Mouse (Mus musculus): ENCODE measurements around the gene Mas1. TPM values are rescaled to one million over a fixed set of nuclear protein-coding genes. Genes with fewer than 3 reads are reported as not detected.

Mas1 gene
- polyA plus RNA-seq, 1 experiment from 2014 or later = 0.28 TPM

DNA sequence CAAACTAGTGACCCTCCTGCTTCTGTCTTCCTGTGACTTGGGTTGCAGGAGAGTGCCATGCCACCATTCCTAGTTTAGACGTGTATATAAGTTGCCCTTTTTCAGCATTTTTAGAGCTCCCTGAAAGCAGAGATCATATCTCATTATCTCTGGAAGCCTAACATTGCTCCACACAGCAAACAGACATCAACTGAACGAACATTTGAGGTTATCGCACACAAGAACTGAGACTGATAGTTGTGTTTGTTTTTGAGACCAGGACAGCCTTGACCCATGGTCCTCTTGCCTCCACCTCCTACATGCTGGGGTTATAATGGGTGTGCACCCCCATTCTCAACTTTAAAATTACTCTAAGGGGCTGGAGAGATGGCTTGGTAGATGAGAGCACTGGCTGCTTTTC is 71.3 kb downstream of the Mas1 start:
- DNase-seq = no peak
- H3K36me3 ChIP-seq (replicated peaks; ENCODE audit: insufficient read depth, low read length) = no peaks in the 10 kb centered on the region
- TF ChIP-seq EP300 (IDR thresholded peaks at IDR 0.05; ENCODE audit: low read depth) = no peak
- TF ChIP-seq CTCF (IDR thresholded peaks at IDR 0.05; ENCODE audit: low read depth) = no peak
- WGBS (ENCODE audit: insufficient replicate concordance) = 30% methylated on average over 3 of the region's 3 CpGs
- no peak overlapping the region for H3K4me3 ChIP-seq (ENCODE audit: low read depth, low read length)
- no peaks in the 10 kb centered on the region for H3K9me3 ChIP-seq (ENCODE audit: low read length)
- no peak overlapping the region for H3K4me2 ChIP-seq (ENCODE audit: low read depth, low read length)
- no peaks in the 10 kb centered on the region for H3K27me3 ChIP-seq (ENCODE audit: insufficient read depth, low read length)
- H3K4me1 ChIP-seq (ENCODE audit: insufficient read depth) = peaks cover 36% of the 10 kb centered on the region
- peak overlapping the region; percentile 41; the same call in 1 of the 2 replicates for H3K27ac ChIP-seq (ENCODE audit: low read depth)
- H3K9ac ChIP-seq (replicated peaks) = no peak overlapping the region
- peak; percentile 36; the same call in 1 of the 2 replicates for ATAC-seq

DNA sequence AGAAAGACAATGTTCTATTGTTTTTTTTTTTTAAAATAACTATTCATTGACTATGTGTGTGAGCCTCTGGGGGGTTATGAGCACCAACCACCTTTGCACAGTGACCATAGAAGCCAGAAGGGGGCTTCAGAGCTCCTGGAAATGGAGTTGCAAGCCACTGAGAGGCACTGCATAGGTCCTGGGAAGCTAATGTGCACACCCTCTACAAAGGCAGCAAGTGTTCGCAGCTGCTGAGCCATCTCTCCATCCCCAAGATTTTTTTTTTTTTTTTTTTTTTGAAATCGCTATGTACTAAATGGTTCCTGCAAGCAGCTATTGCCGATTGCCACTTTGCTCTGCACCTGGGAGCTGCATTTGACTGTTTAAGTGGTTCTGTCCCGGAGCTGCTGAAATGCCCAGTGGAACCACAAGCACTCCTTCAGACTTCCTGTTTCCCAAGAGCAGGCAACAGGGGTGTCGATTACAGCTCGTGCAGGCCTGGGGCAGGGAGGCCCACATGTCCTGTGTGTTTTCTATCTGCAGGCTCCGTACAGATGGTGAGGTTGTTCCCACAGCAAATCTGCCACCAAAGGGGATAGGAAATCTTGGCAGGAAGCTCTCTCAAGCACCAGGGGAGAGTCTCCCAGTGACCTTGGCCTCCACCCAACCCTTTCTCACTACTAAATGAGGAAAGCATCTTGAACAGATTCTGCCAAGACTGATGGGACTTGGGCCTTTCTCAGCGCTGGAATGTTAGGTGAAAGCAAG is 74.1 kb downstream of the Mas1 start:
- ATAC-seq (no peak), DNase-seq (peak; percentile 31)
- Histone ChIP-seq H3K4me1 (ENCODE audit: insufficient read depth) (peaks cover 53% of the 10 kb centered on the region), H3K4me2 (ENCODE audit: low read depth, low read length) (no peak overlapping the region), H3K9ac (replicated peaks) (no peak overlapping the region), H3K4me3 (ENCODE audit: low read depth, low read length) (no peak overlapping the region), H3K9me3 (ENCODE audit: low read length) (no peaks in the 10 kb centered on the region), H3K36me3 (replicated peaks; ENCODE audit: insufficient read depth, low read length) (no peaks in the 10 kb centered on the region), H3K27ac (ENCODE audit: low read depth) (peak overlapping the region; percentile 36; the same call in 1 of the 2 replicates), H3K27me3 (ENCODE audit: insufficient read depth, low read length) (no peaks in the 10 kb centered on the region)
- WGBS (ENCODE audit: insufficient replicate concordance) = 40% methylated on average over 8 of the region's 8 CpGs
- TF ChIP-seq CTCF (IDR thresholded peaks at IDR 0.05; ENCODE audit: low read depth) = no peak
- TF ChIP-seq EP300 (IDR thresholded peaks at IDR 0.05; ENCODE audit: low read depth) = no peak

DNA sequence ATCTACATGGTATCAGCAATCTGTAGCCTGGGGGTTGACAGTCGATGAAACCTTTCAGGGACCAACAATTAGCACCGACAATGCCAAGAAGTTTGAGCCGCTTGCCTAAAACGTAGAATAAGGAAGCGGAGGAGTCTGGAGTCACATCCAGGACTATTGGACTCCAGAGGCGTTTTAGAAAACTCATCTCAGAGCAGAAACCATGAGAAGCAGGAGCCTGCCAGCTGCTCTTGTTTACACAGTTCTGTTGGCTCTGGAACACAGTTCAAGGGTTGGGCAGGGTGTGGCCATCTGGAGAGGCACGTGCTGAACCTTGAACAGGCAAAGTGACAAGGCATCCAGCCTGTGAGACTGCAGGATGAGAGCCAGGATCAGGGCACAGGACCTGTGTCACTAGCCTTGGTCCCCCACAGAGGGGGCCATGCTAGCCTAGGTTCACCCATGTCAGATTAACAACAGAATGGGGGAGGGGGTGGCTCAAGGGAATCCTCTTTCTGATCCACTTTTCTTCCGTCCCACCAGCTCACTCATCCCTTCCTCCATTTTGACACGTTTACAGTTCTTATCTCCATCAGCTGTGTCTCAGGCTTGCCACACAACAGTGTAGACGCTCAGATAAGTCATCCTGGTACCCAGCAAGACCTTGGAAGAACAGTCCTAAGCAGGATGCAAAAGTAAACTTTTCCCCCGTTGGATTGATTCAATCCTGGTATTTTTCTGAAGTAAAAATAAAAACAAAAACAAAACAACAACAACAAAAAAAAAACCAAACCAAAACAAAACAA is 75.3 kb downstream of the Mas1 start:
- H3K9ac ChIP-seq (replicated peaks) = no peak overlapping the region
- peak; percentile 63; the same call in 1 of the 2 replicates for TF ChIP-seq EP300 (IDR thresholded peaks at IDR 0.05; ENCODE audit: low read depth)
- no peak for TF ChIP-seq CTCF (IDR thresholded peaks at IDR 0.05; ENCODE audit: low read depth)
- peak overlapping the region; percentile 74 for H3K27ac ChIP-seq (ENCODE audit: low read depth)
- no peak overlapping the region for H3K4me2 ChIP-seq (ENCODE audit: low read depth, low read length)
- H3K4me3 ChIP-seq (ENCODE audit: low read depth, low read length) = no peak overlapping the region
- H3K36me3 ChIP-seq (replicated peaks; ENCODE audit: insufficient read depth, low read length) = no peaks in the 10 kb centered on the region
- DNase-seq (peak; percentile 78), ATAC-seq (peak; percentile 88)
- H3K4me1 ChIP-seq (ENCODE audit: insufficient read depth) = peaks cover 50% of the 10 kb centered on the region
- no peaks in the 10 kb centered on the region for H3K27me3 ChIP-seq (ENCODE audit: insufficient read depth, low read length)
- H3K9me3 ChIP-seq (ENCODE audit: low read length) = no peaks in the 10 kb centered on the region
- WGBS (ENCODE audit: insufficient replicate concordance) = 47% methylated on average over 11 of the region's 11 CpGs

DNA sequence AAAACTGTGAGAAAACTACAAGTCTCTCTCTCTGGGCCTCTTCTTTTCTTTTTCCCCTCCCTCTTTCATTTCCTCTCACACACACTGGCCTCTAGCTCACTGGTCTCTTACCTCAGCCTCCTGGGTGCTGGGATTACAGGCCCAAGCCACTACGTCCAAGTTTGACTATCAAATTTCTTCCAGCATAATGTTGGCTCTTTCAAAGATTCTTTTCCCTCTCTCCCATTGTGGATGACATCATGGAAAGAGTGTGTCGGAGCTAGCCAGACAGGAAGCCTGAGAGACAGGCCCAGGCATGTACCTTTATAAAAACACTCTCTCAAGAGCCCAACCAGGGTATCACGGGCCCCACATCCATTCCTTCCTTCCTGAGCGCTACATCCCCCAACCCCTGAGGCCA is 76.5 kb downstream of the Mas1 start:
- Histone ChIP-seq H3K36me3 (replicated peaks; ENCODE audit: insufficient read depth, low read length) (no peaks in the 10 kb centered on the region), H3K4me3 (ENCODE audit: low read depth, low read length) (no peak overlapping the region), H3K9ac (replicated peaks) (no peak overlapping the region), H3K27ac (ENCODE audit: low read depth) (peak overlapping the region; percentile 79), H3K4me1 (ENCODE audit: insufficient read depth) (peaks cover 50% of the 10 kb centered on the region), H3K9me3 (ENCODE audit: low read length) (no peaks in the 10 kb centered on the region), H3K27me3 (ENCODE audit: insufficient read depth, low read length) (no peaks in the 10 kb centered on the region), H3K4me2 (ENCODE audit: low read depth, low read length) (no peak overlapping the region)
- TF ChIP-seq EP300 (IDR thresholded peaks at IDR 0.05; ENCODE audit: low read depth) = no peak
- no peak for TF ChIP-seq CTCF (IDR thresholded peaks at IDR 0.05; ENCODE audit: low read depth)
- WGBS (ENCODE audit: insufficient replicate concordance) = 50% methylated on average over 4 of the region's 4 CpGs
- ATAC-seq (no peak), DNase-seq (no peak)

DNA sequence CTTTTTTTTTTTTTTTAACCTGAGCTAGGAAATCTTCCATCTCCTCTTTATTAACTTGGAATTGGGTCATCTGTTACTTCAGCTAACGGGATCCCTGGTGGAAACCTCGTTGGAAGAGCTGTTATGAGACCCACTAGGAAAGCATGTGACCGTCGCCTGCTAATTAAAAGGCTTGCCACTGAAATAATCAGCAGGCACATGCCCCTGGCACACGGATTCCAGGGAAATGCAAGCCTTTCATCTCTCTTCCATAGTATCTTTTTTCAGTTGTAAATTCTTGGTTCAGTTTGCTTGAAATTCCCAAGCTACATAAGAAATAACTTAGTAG is 76.9 kb downstream of the Mas1 start:
- no peak overlapping the region for H3K9ac ChIP-seq (replicated peaks)
- no peak overlapping the region for H3K4me2 ChIP-seq (ENCODE audit: low read depth, low read length)
- H3K4me3 ChIP-seq (ENCODE audit: low read depth, low read length) = no peak overlapping the region
- peaks cover 48% of the 10 kb centered on the region for H3K4me1 ChIP-seq (ENCODE audit: insufficient read depth)
- 56% methylated on average over 5 of the region's 5 CpGs for WGBS (ENCODE audit: insufficient replicate concordance)
- peak overlapping the region; percentile 79 for H3K27ac ChIP-seq (ENCODE audit: low read depth)
- H3K27me3 ChIP-seq (ENCODE audit: insufficient read depth, low read length) = no peaks in the 10 kb centered on the region
- no peaks in the 10 kb centered on the region for H3K9me3 ChIP-seq (ENCODE audit: low read length)
- no peaks in the 10 kb centered on the region for H3K36me3 ChIP-seq (replicated peaks; ENCODE audit: insufficient read depth, low read length)
- TF ChIP-seq EP300 (IDR thresholded peaks at IDR 0.05; ENCODE audit: low read depth) = no peak
- TF ChIP-seq CTCF (IDR thresholded peaks at IDR 0.05; ENCODE audit: low read depth) = no peak
- DNase-seq (no peak), ATAC-seq (no peak)

Small RNAs within 50 kb of the gene (microRNA-seq; reads per million reads assigned to microRNA genes)
- gene Gm24085 = not detected

Other genes starting within 250 kb of the Mas1 start
- 6.1 and 11.7 TPM in 2 replicates for gene Slc22a1, start 192.3 kb downstream of the Mas1 start, polyA plus RNA-seq (2015; fragmentation: Nextera tagmentation; extraction: Ambion mirVana)
- 4.5 and 6.5 TPM in 2 replicates for gene Igf2r, start 98.5 kb downstream of the Mas1 start, polyA plus RNA-seq (2015; fragmentation: Nextera tagmentation; extraction: Ambion mirVana)
- not detected in 2 replicates for gene Mrgprh, start 7.9 kb upstream of the Mas1 start, polyA plus RNA-seq (2015; fragmentation: Nextera tagmentation; extraction: Ambion mirVana)
- gene Pnldc1, start 42.1 kb upstream of the Mas1 start, polyA plus RNA-seq (2015; fragmentation: Nextera tagmentation; extraction: Ambion mirVana) = 0.47 and 0.95 TPM in 2 replicates
- gene Tcp1, start 47.6 kb upstream of the Mas1 start, polyA plus RNA-seq (2015; fragmentation: Nextera tagmentation; extraction: Ambion mirVana) = 136 TPM in 2 replicates
- gene Mrpl18, start 48.2 kb upstream of the Mas1 start, polyA plus RNA-seq (2015; fragmentation: Nextera tagmentation; extraction: Ambion mirVana) = 72.2 and 81.0 TPM in 2 replicates
- 38.4 and 38.8 TPM in 2 replicates for gene Acat3, start 72.5 kb upstream of the Mas1 start, polyA plus RNA-seq (2015; fragmentation: Nextera tagmentation; extraction: Ambion mirVana)
- gene Acat2, start 92.6 kb upstream of the Mas1 start, polyA plus RNA-seq (2015; fragmentation: Nextera tagmentation; extraction: Ambion mirVana) = 36.4 and 39.1 TPM in 2 replicates
- 49.2 and 54.6 TPM in 2 replicates for gene Wtap, start 126.0 kb upstream of the Mas1 start, polyA plus RNA-seq (2015; fragmentation: Nextera tagmentation; extraction: Ambion mirVana)
- gene Sod2, start 138.7 kb upstream of the Mas1 start, polyA plus RNA-seq (2015; fragmentation: Nextera tagmentation; extraction: Ambion mirVana) = 200 and 212 TPM in 2 replicates
- not detected in 2 replicates for gene Gpr31b, start 184.2 kb upstream of the Mas1 start, polyA plus RNA-seq (2015; fragmentation: Nextera tagmentation; extraction: Ambion mirVana)
- not detected in 2 replicates for gene Tcp10b, start 193.0 kb upstream of the Mas1 start, polyA plus RNA-seq (2015; fragmentation: Nextera tagmentation; extraction: Ambion mirVana)

Measured in liver, postnatal 0 days (tissue).